Mouse (Mus musculus) stomach, embryonic 14.5 days (tissue): ENCODE results near the gene Pde1c. TPM values are rescaled to one million over a fixed set of nuclear protein-coding genes. Genes with fewer than 3 reads are reported as not detected.

Source experiments
- ATAC-seq: fragments of 200-750 bp; cut with Nextera tagmentation; 2 replicates; pipeline ENCODE4 v1.8.0; 2017; ENCODE audit warnings: low read depth, moderate TSS enrichment; ENCODE audit not compliant: insufficient number of reproducible peaks, insufficient read depth, low FRiP score
- H3K27ac ChIP-seq: fragments of 300-500 bp; sonication (generic); 2 replicates; pipeline ENCODE4 v1.5.1; 2014; ENCODE audit warnings: mild to moderate bottlenecking, low read length, moderate library complexity, mixed read lengths
- H3K27me3 ChIP-seq: fragments of 300-500 bp; sonication (generic); 2 replicates; pipeline ENCODE4 v1.6.1; 2014; ENCODE audit warnings: low read length, control low read depth, mixed read lengths; ENCODE audit not compliant: control insufficient read depth, insufficient read depth
- H3K36me3 ChIP-seq: fragments of 300-500 bp; sonication (generic); 2 replicates; pipeline ENCODE4 v1.6.1; 2014; ENCODE audit warnings: mild to moderate bottlenecking, control low read depth, low read length, moderate library complexity, mixed read lengths; ENCODE audit not compliant: control insufficient read depth, insufficient read depth
- H3K4me1 ChIP-seq: fragments of 300-500 bp; sonication (generic); 2 replicates; pipeline ENCODE4 v1.6.1; 2014; ENCODE audit warnings: low read length, control low read depth, mixed read lengths; ENCODE audit not compliant: control insufficient read depth, insufficient read depth
- H3K4me2 ChIP-seq: fragments of 300-500 bp; sonication (generic); replicated peaks from 2 replicates; pipeline ENCODE4 v1.6.1; 2014; ENCODE audit warnings: low read depth, low read length, control low read depth
- H3K4me3 ChIP-seq: fragments of 300-500 bp; sonication (generic); 2 replicates; pipeline ENCODE4 v1.5.1; 2014; ENCODE audit warnings: low read depth, low read length, control low read depth
- H3K9ac ChIP-seq: fragments of 300-500 bp; sonication (generic); replicated peaks from 2 replicates; pipeline ENCODE4 v1.6.1; 2014; ENCODE audit warnings: low read depth, mild to moderate bottlenecking, control low read depth, low read length, moderate library complexity, mixed read lengths
- H3K9me3 ChIP-seq: fragments of 300-500 bp; sonication (generic); 2 replicates; pipeline ENCODE4 v1.6.1; 2016; ENCODE audit warnings: low read depth, low read length, control low read depth; ENCODE audit not compliant: control insufficient read depth
- WGBS: fragments of 180-500 bp; shearing (Covaris S2); extraction: QIAGEN DNeasy Blood & Tissue Kit; methylation state at CpG from one replicate; pipeline ENCODE4 v1.1.7; 2014; 5-methylcytosine and 5-hydroxymethylcytosine counted together
- microRNA-seq: library from miRNA; unstranded; fragments of <30 nt; microRNA quantifications from one replicate; pipeline ENCODE4, GENCODE M21; 2016
- polyA plus RNA-seq: library from polyadenylated mRNA; unstranded; fragments of >200 nt; fragmentation: Nextera tagmentation; extraction: Ambion mirVana; gene quantifications from 2 replicates; pipeline ENCODE4 v1.2.1, GENCODE M21; 2014

Pde1c gene
- polyA plus RNA-seq, 1 experiment from 2014 or later = 2.8 TPM

DNA sequence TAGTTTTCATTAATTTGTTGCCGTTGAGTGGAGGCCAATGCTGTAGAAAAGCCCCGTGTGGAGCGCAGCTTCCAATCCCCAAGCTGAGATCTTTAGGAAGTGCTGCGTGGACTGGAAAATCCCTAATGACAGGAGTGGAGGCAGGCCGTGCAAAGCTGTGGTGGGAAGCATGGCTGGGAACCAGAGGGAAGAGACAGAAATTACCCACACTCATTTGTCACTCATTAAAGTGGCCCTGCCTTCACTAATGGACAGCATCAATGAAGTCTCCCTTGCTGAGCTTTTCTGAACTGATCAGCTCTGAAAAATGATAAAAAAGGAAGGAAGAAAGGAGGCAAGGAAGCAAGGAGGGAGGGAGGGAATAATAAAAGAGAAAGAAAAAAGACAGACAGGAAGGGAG lies 538.9 kb downstream of the Pde1c start:
- Histone ChIP-seq H3K27me3 (no peaks in the 10 kb centered on the region), H3K4me3 (no peak overlapping the region), H3K36me3 (no peaks in the 10 kb centered on the region), H3K9ac (no peak overlapping the region), H3K4me2 (no peak overlapping the region), H3K4me1 (no peaks in the 10 kb centered on the region), H3K9me3 (no peaks in the 10 kb centered on the region), H3K27ac (no peak overlapping the region)
- no peak for ATAC-seq
- WGBS = 51% methylated on average over 5 of the region's 5 CpGs

DNA sequence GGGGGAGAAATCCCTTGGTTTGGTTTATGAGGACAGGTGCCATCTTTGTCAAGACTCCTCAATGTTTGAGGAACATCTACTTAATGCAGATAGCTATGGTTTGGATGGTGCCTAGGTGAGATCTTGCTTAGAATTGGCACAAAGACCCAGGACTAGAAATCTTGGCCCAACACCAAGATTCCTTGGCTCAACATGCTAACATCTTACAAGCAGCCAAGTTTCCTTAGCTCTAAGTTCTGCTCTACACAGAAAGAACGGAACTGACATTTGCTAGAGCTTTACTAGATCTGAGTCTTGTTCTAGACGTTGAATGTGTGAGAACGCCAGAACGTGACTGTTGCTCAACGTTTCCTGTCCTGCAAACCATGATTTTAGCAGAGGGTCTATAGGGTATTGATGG lies 540.9 kb downstream of the Pde1c start:
- no peaks in the 10 kb centered on the region for H3K4me1 ChIP-seq
- ATAC-seq = no peak
- no peak overlapping the region for H3K9ac ChIP-seq
- no peaks in the 10 kb centered on the region for H3K36me3 ChIP-seq
- no peaks in the 10 kb centered on the region for H3K9me3 ChIP-seq
- H3K4me2 ChIP-seq = no peak overlapping the region
- H3K27me3 ChIP-seq = no peaks in the 10 kb centered on the region
- no peak overlapping the region for H3K27ac ChIP-seq
- WGBS = 81% methylated on average over 5 of the region's 5 CpGs
- H3K4me3 ChIP-seq = no peak overlapping the region

DNA sequence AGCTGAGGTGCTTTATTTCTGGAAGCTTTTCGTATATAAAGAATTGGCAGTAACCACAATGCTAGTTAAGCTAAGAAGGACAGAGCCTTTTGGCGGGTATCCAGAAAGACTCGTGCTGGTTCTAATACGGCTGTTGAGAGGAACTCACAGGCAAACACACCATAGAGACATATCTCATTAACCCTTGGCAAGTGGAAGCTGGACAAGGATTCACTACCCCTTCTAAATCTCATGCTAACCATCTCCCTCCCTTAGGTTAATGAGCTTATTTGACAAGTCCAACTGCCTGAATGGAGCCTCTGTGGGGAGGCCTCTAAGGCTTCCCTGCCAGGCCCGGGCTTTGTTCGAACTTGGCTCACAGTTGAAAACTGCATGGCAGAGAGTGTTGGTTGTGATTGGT lies 541.6 kb downstream of the Pde1c start:
- Histone ChIP-seq H3K27ac (no peak overlapping the region), H3K36me3 (no peaks in the 10 kb centered on the region), H3K9ac (no peak overlapping the region), H3K9me3 (no peaks in the 10 kb centered on the region), H3K27me3 (no peaks in the 10 kb centered on the region), H3K4me2 (no peak overlapping the region), H3K4me3 (no peak overlapping the region), H3K4me1 (no peaks in the 10 kb centered on the region)
- WGBS = 55% methylated on average over 6 of the region's 6 CpGs
- no peak for ATAC-seq

- H3K36me3 ChIP-seq = no peaks in the 10 kb centered on the region
- H3K9ac ChIP-seq = no peak overlapping the region
- H3K27me3 ChIP-seq = no peaks in the 10 kb centered on the region
- H3K4me3 ChIP-seq = no peak overlapping the region
- 61% methylated on average over 2 of the region's 2 CpGs for WGBS
- ATAC-seq = no peak
- no peak overlapping the region for H3K27ac ChIP-seq
- H3K9me3 ChIP-seq = no peaks in the 10 kb centered on the region
- H3K4me2 ChIP-seq = no peak overlapping the region
- H3K4me1 ChIP-seq = no peaks in the 10 kb centered on the region
These were observed 543.4 kb downstream of the Pde1c start for GRCm38 (mm10) chr6:56025533-56025932.

Small RNAs within 50 kb of the gene (microRNA-seq; reads per million reads assigned to microRNA genes)
- gene Gm44413 = not detected

Other genes starting within 250 kb of the Pde1c start
- 145 and 150 TPM in 2 replicates for gene Lsm5, start 135.6 kb upstream of the Pde1c start, polyA plus RNA-seq
- 24.3 and 26.5 TPM in 2 replicates for gene Avl9, start 145.8 kb upstream of the Pde1c start, polyA plus RNA-seq
- gene Kbtbd2, start 228.7 kb upstream of the Pde1c start, polyA plus RNA-seq = 31.7 and 34.4 TPM in 2 replicates